8 mouse cellular contexts compared by ENCODE assay signal in genomic region chr4:22490945-22491812, GRCm38 (mm10). TPM values are rescaled to one million over a fixed set of nuclear protein-coding genes. Genes with fewer than 3 reads are reported as not detected.
DNase-seq lines count a peak whose midpoint lies in the region; ATAC-seq and TF ChIP-seq lines count a peak whose summit lies in the region.
"Had no signal": no experiment of that assay in that cellular context is flagged by ENCODE, and none has a peak within 500 bp of the region (broad histone marks: within the 10 kb centered on the region; RNA-seq: fewer than 3 reads in every experiment).

No protein-coding gene starts in this region.

- no peak for TF ChIP-seq POLR2A in ES-Bruce4 (IDR thresholded peaks at IDR 0.05; ENCODE audit: insufficient read depth, low read length)

- peak overlapping the region; percentile 56 for H3K4me3 ChIP-seq in E14TG2a.4 (replicated peaks; ENCODE audit: low read length)
- H3K4me3 ChIP-seq in ES-Bruce4 (ENCODE audit: low read depth, low read length): peak overlapping the region; percentile 57
- H3K4me3 ChIP-seq in forebrain, postnatal 0 days (ENCODE audit: low read depth, low read length): peak overlapping the region; percentile 90

- H3K4me1 ChIP-seq in E14TG2a.4 (replicated peaks; ENCODE audit: low read depth, low read length) (peaks cover 59% of the 10 kb centered on the region), ES-Bruce4 (ENCODE audit: control insufficient read depth, insufficient read depth, low read length) (no peaks in the 10 kb centered on the region)
- no peaks in the 10 kb centered on the region for H3K4me1 ChIP-seq in forebrain, postnatal 0 days (ENCODE audit: insufficient read depth)

- TF ChIP-seq CTCF in E14TG2a.4 (conservative IDR thresholded peaks at IDR 0.05; ENCODE audit: low read length) (no peak), ES-Bruce4 (IDR thresholded peaks at IDR 0.05; ENCODE audit: low read depth, low read length) (no peak)
- TF ChIP-seq CTCF in forebrain, postnatal 0 days (IDR thresholded peaks at IDR 0.05; ENCODE audit: low read depth): no peak

- H3K36me3 ChIP-seq in E14TG2a.4 (ENCODE audit: insufficient read depth, low read length) (no peaks in the 10 kb centered on the region), ES-Bruce4 (ENCODE audit: control insufficient read depth, insufficient read depth, low read length, poor library complexity, severe bottlenecking) (no peaks in the 10 kb centered on the region)
- H3K36me3 ChIP-seq in forebrain, postnatal 0 days (ENCODE audit: insufficient read depth): no peaks in the 10 kb centered on the region

- H3K27ac ChIP-seq in ES-Bruce4 (ENCODE audit: insufficient read depth, low read length): no peak overlapping the region
- H3K27ac ChIP-seq in forebrain, postnatal 0 days (ENCODE audit: low read depth, low read length): peak overlapping the region; percentile 94

- H3K4me2 ChIP-seq in forebrain, postnatal 0 days (ENCODE audit: low read depth): peak overlapping the region; percentile 94

- no peak for TF ChIP-seq EP300 in ES-Bruce4 (IDR thresholded peaks at IDR 0.05; ENCODE audit: insufficient read depth, low read depth, low read length)

- peak; percentile 86 for DNase-seq in forebrain, postnatal 0 days
- peak; percentile 64 for DNase-seq in mesoderm, embryonic 11.5 days (ENCODE audit: low read depth, low spot score)
- DNase-seq in spleen, adult 18-20 months: no peak
- DNase-seq in thymus, postnatal 14 days: no peak
- DNase-seq: kidney, adult 11 months had no signal

- 1% methylated on average over 39 of the region's 40 CpGs for WGBS in forebrain, postnatal 0 days

- H3K9me3 ChIP-seq in E14TG2a.4 (ENCODE audit: low read length): no peaks in the 10 kb centered on the region
- no peaks in the 10 kb centered on the region for H3K9me3 ChIP-seq in ES-Bruce4 (replicated peaks; ENCODE audit: control insufficient read depth, insufficient read depth, low read length, poor library complexity, severe bottlenecking)
- no peaks in the 10 kb centered on the region for H3K9me3 ChIP-seq in forebrain, postnatal 0 days (ENCODE audit: low read length)

- no peak overlapping the region for H3K9ac ChIP-seq in ES-Bruce4 (ENCODE audit: low read depth, poor library complexity, severe bottlenecking)
- H3K9ac ChIP-seq in forebrain, postnatal 0 days: peak overlapping the region; percentile 56

- peaks cover 90% of the 10 kb centered on the region for H3K27me3 ChIP-seq in E14TG2a.4 (ENCODE audit: insufficient read depth, low read length)
- peaks cover 32% of the 10 kb centered on the region for H3K27me3 ChIP-seq in ES-Bruce4 (ENCODE audit: control insufficient read depth, insufficient read depth, low read length, poor library complexity, severe bottlenecking)
- 0 out of 2 replicates have a peak, but pooled peaks cover 4% of the 10 kb centered on the region for H3K27me3 ChIP-seq in forebrain, postnatal 0 days (ENCODE audit: insufficient read depth, low read length)

- ATAC-seq in forebrain, postnatal 0 days: peak; percentile 21
- no peak for ATAC-seq in inflammation-experienced regulatory T-cells, adult 6 months

RNA-seq across cellular contexts. Expression of gene Pou3f2, which starts 3.0 kb away (rescaled TPM):
- polyA plus RNA-seq in ES-Bruce4 (2011; ENCODE audit: insufficient read depth, insufficient read length, low read depth, missing spikeins): 0.10 TPM in 1 of 2 replicates, not detected in the other
- total RNA-seq in forebrain, postnatal 0 days (2014; rRNA removed): 35.2 and 35.6 TPM in 2 replicates
- polyA plus RNA-seq in forebrain, postnatal 0 days (2015; fragmentation: Nextera tagmentation; extraction: Ambion mirVana): 11.4 and 13.7 TPM in 2 replicates
- polyA plus RNA-seq in inflammation-experienced regulatory T-cells, adult 6 months (2017; shearing (Covaris generic)): under 1 TPM in 2 of 3 experiments, not detected in 1; 0.05 to 0.09 TPM

Comparison
In these comparisons a context has a peak if more than half of its experiments do, and no peak if none do; other contexts are left out.
1. DNase-seq: peak in forebrain, postnatal 0 days (single experiment) and mesoderm, embryonic 11.5 days (single experiment); none in spleen, adult 18-20 months (0 of 2) and thymus, postnatal 14 days (single experiment).
2. RNA of gene Pou3f2, which starts 3.0 kb away (polyA plus RNA-seq): 11.4 to 13.7 TPM in forebrain, postnatal 0 days; 0.10 TPM in ES-Bruce4 and 0.05 to 0.09 TPM in inflammation-experienced regulatory T-cells, adult 6 months; every median in the first group is over 10 times any median in the second.
3. Peak in every context shown above with its lines, with median percentiles within 50 percentile points of each other: H3K4me3 ChIP-seq.